In genomic region chr17:28528043-28528351, GRCm38 (mm10) we compare ENCODE assay signal across 8 mouse cellular contexts. TPM values are rescaled to one million over a fixed set of nuclear protein-coding genes. Genes with fewer than 3 reads are reported as not detected.
DNase-seq lines count a peak whose midpoint lies in the region; ATAC-seq lines count a peak whose summit lies in the region.

No protein-coding gene starts in this region.

- no peak overlapping the region; the same call in 1 of the 2 replicates for H3K4me3 ChIP-seq in hindbrain, embryonic 15.5 days

- peak overlapping the region; percentile 22; the same call in 1 of the 2 replicates for H3K27ac ChIP-seq in hindbrain, embryonic 15.5 days (replicated peaks)

- peak; percentile 57; the same call in 1 of the 2 replicates for ATAC-seq in hindbrain, embryonic 15.5 days (ENCODE audit: low FRiP score, low read depth)
- ATAC-seq in megakaryocyte-erythroid progenitor cell, adult 5-6 weeks (replicated peaks; ENCODE audit: low FRiP score, low TSS enrichment, poor library complexity, severe bottlenecking) = peak; percentile 53

- intact Hi-C loops in left cerebral cortex, postnatal 10 days (cut with DNase I) = loop anchor here (2.0 to 10.0 kb wide), 3 partner anchors 121 to 303 kb away; no protein-coding TSS in a partner anchor

- peaks cover 14% of the 10 kb centered on the region for H3K4me1 ChIP-seq in hindbrain, embryonic 15.5 days (replicated peaks)

- DNase-seq in R1 (ENCODE audit: low read depth, low spot score) = peak; percentile 72
- peak; percentile 94 to 96 for DNase-seq in cerebellum, postnatal 10 days
- DNase-seq in frontal cortex, postnatal 14 days (ENCODE audit: low spot score in 2 of 2) = peak; percentile 72 to 85
- peak; percentile 83 for DNase-seq in left cerebral cortex, postnatal 10 days (ENCODE audit: extremely low spot score in 1 of 2, low spot score in 2 of 2)
- peak; percentile 87 for DNase-seq in right cerebral cortex, postnatal 14 days
- peak; percentile 87 for DNase-seq in urinary bladder, postnatal 25 days (ENCODE audit: low spot score)

- no peak overlapping the region for H3K9ac ChIP-seq in hindbrain, embryonic 15.5 days

- H3K4me2 ChIP-seq in hindbrain, embryonic 15.5 days = peak overlapping the region; percentile 32

- no peaks in the 10 kb centered on the region for H3K27me3 ChIP-seq in hindbrain, embryonic 15.5 days

- H3K9me3 ChIP-seq in hindbrain, embryonic 15.5 days = no peaks in the 10 kb centered on the region

- H3K36me3 ChIP-seq in hindbrain, embryonic 15.5 days = no peaks in the 10 kb centered on the region

- 3% methylated on average over 6 of the region's 6 CpGs for WGBS in hindbrain, embryonic 15.5 days

RNA-seq across cellular contexts. Expression of gene Armc12, which starts 2.6 kb away (rescaled TPM):
- polyA plus RNA-seq in hindbrain, embryonic 15.5 days (2015; fragmentation: Nextera tagmentation; extraction: Ambion mirVana) = not detected in 2 replicates
- not detected for total RNA-seq in left cerebral cortex, postnatal 10 days (2021)
- not detected in 2 replicates for total RNA-seq in megakaryocyte-erythroid progenitor cell, adult 5-6 weeks (2014; fragmentation: Nextera tagmentation)
- total RNA-seq in megakaryocyte-erythroid progenitor cell, adult 5-6 weeks (2017) = not detected in 2 replicates

RNA-seq across cellular contexts. Expression of gene Fkbp5, which starts 10.7 kb away (rescaled TPM):
- polyA plus RNA-seq in hindbrain, embryonic 15.5 days (2015; fragmentation: Nextera tagmentation; extraction: Ambion mirVana) = 31.5 and 32.5 TPM in 2 replicates
- total RNA-seq in left cerebral cortex, postnatal 10 days (2021) = 10 to 100 TPM; 26.8 to 50.6 TPM
- total RNA-seq in megakaryocyte-erythroid progenitor cell, adult 5-6 weeks (2014; fragmentation: Nextera tagmentation) = 19.8 and 32.3 TPM in 2 replicates
- total RNA-seq in megakaryocyte-erythroid progenitor cell, adult 5-6 weeks (2017) = 19.9 and 25.1 TPM in 2 replicates

RNA-seq across cellular contexts. Expression of gene Clpsl2, which starts 21.2 kb away (rescaled TPM):
- polyA plus RNA-seq in hindbrain, embryonic 15.5 days (2015; fragmentation: Nextera tagmentation; extraction: Ambion mirVana) = not detected in 2 replicates
- total RNA-seq in left cerebral cortex, postnatal 10 days (2021) = not detected
- not detected in 2 replicates for total RNA-seq in megakaryocyte-erythroid progenitor cell, adult 5-6 weeks (2014; fragmentation: Nextera tagmentation)
- not detected in 2 replicates for total RNA-seq in megakaryocyte-erythroid progenitor cell, adult 5-6 weeks (2017)

RNA-seq across cellular contexts. Expression of gene Clps, which starts 32.6 kb away (rescaled TPM):
- polyA plus RNA-seq in hindbrain, embryonic 15.5 days (2015; fragmentation: Nextera tagmentation; extraction: Ambion mirVana) = 0.44 and 0.47 TPM in 2 replicates
- not detected for total RNA-seq in left cerebral cortex, postnatal 10 days (2021)
- not detected in 2 replicates for total RNA-seq in megakaryocyte-erythroid progenitor cell, adult 5-6 weeks (2014; fragmentation: Nextera tagmentation)
- total RNA-seq in megakaryocyte-erythroid progenitor cell, adult 5-6 weeks (2017) = not detected in 2 replicates

RNA-seq across cellular contexts. Expression of gene Lhfpl5, which starts 47.4 kb away (rescaled TPM):
- 16.4 and 16.5 TPM in 2 replicates for polyA plus RNA-seq in hindbrain, embryonic 15.5 days (2015; fragmentation: Nextera tagmentation; extraction: Ambion mirVana)
- 1 to 10 TPM; 4.3 to 5.1 TPM for total RNA-seq in left cerebral cortex, postnatal 10 days (2021)
- not detected in 2 replicates for total RNA-seq in megakaryocyte-erythroid progenitor cell, adult 5-6 weeks (2014; fragmentation: Nextera tagmentation)
- total RNA-seq in megakaryocyte-erythroid progenitor cell, adult 5-6 weeks (2017) = not detected in 2 replicates
